Mouse (Mus musculus) CH12.LX (cell line): ENCODE measurements around the gene Hoxd4. TPM values are rescaled to one million over a fixed set of nuclear protein-coding genes. Genes with fewer than 3 reads are reported as not detected.
A peak's percentile ranks its signal among the peaks of the same experiment; 100 is the strongest.

ENCODE experiments used
- DNase-seq: peaks from one replicate; pipeline ENCODE4 v3.0.0-alpha.2; 2013; ENCODE audit errors: extremely low read depth
- H3K27ac ChIP-seq: 2 replicates; pipeline ENCODE4 v1.5.1; 2012; ENCODE audit warnings: low read depth, mild to moderate bottlenecking, control low read depth, moderate library complexity; ENCODE audit not compliant: insufficient read depth
- H3K27me3 ChIP-seq: replicated peaks from 2 replicates; pipeline ENCODE3; 2012; ENCODE audit warnings: inconsistent platforms
- H3K36me3 ChIP-seq, 2 experiments: replicated peaks in 1 of 2; 2 replicates each; pipeline versions ENCODE3 to v1.6.1; 2012; ENCODE audit warnings: inconsistent platforms in 1 of 2, low read length in 1 of 2, mild to moderate bottlenecking in 1 of 2, mixed read lengths in 1 of 2, moderate library complexity in 1 of 2; ENCODE audit not compliant: control insufficient read depth in 1 of 2, insufficient read depth in 1 of 2
- H3K4me1 ChIP-seq, 2 experiments: 2 replicates each; pipeline ENCODE4 v1.6.1; 2012; ENCODE audit warnings: inconsistent platforms in 1 of 2, moderate library complexity in 1 of 2; ENCODE audit not compliant: insufficient read depth in 2 of 2, control insufficient read depth in 1 of 2
- H3K4me2 ChIP-seq: 2 replicates; pipeline ENCODE4 v1.6.1; 2012; ENCODE audit warnings: low read depth, mild to moderate bottlenecking, control low read depth; ENCODE audit not compliant: poor library complexity, insufficient read depth, severe bottlenecking
- H3K4me3 ChIP-seq, 3 experiments: fragments of 150-350 bp in 1 of 3; sonication (generic) in 1 of 3; replicated peaks in 1 of 3; 2 replicates each; pipeline versions ENCODE3 to v1.5.1; 2011 to 2012; ENCODE audit warnings: low read depth in 2 of 3, low read length in 2 of 3, mild to moderate bottlenecking in 2 of 3, moderate library complexity in 2 of 3, control low read depth in 1 of 3, improper control_type of control experiment in 1 of 3, inconsistent platforms in 1 of 3, mixed read lengths in 1 of 3; ENCODE audit not compliant: poor library complexity in 1 of 3
- H3K79me2 ChIP-seq: replicated peaks from 2 replicates; pipeline ENCODE4 v1.6.1; 2012; ENCODE audit warnings: mild to moderate bottlenecking, moderate library complexity; ENCODE audit not compliant: control insufficient read depth, poor library complexity, insufficient read depth, severe bottlenecking; ENCODE audit errors: extremely low read depth
- H3K9ac ChIP-seq: 2 replicates; pipeline ENCODE4 v1.6.1; 2012; ENCODE audit warnings: low read depth, mild to moderate bottlenecking, control low read depth, moderate library complexity; ENCODE audit not compliant: insufficient read depth
- H3K9me3 ChIP-seq: replicated peaks from 2 replicates; pipeline ENCODE3; 2012; ENCODE audit warnings: low read length, inconsistent platforms, mixed read lengths
- CHD1 ChIP-seq: IDR thresholded peaks from 2 replicates; pipeline ENCODE4 v1.6.1; 2012; ENCODE audit warnings: low read depth, low read length, improper control_type of control experiment, inconsistent platforms
- CHD2 ChIP-seq: IDR thresholded peaks from 2 replicates; pipeline ENCODE4 v1.6.1; 2011; ENCODE audit warnings: low read length, improper control_type of control experiment
- CTCF ChIP-seq, 2 experiments: IDR thresholded peaks in 1 of 2; conservative IDR thresholded peaks in 1 of 2; 2 replicates each; pipeline ENCODE4 v1.5.1; 2011 to 2012; ENCODE audit warnings: low read depth in 2 of 2, low read length in 2 of 2, improper control_type of control experiment in 1 of 2, inconsistent platforms in 1 of 2, mild to moderate bottlenecking in 1 of 2, moderate library complexity in 1 of 2
- ETS1 ChIP-seq: conservative IDR thresholded peaks from 2 replicates; pipeline ENCODE4 v1.6.1; 2012; ENCODE audit warnings: low read depth, mild to moderate bottlenecking, inconsistent platforms, low read length, improper control_type of control experiment, moderate library complexity
- GABPA ChIP-seq: IDR thresholded peaks from 2 replicates; pipeline ENCODE4 v1.6.1; 2012; ENCODE audit warnings: low read depth, low read length, improper control_type of control experiment, inconsistent platforms; ENCODE audit not compliant: insufficient replicate concordance
- JUN ChIP-seq: IDR thresholded peaks from 2 replicates; pipeline ENCODE4 v1.6.1; 2011; ENCODE audit warnings: low read depth, mild to moderate bottlenecking, low read length, improper control_type of control experiment, moderate library complexity; ENCODE audit not compliant: insufficient read depth
- JUND ChIP-seq: conservative IDR thresholded peaks from 2 replicates; pipeline ENCODE4 v1.6.1; 2011; ENCODE audit warnings: low read depth, low read length, improper control_type of control experiment
- KAT2A ChIP-seq: IDR thresholded peaks from 2 replicates; pipeline ENCODE4 v1.6.1; 2012; ENCODE audit warnings: low read length, improper control_type of control experiment, inconsistent platforms; ENCODE audit not compliant: insufficient replicate concordance
- MAZ ChIP-seq: IDR thresholded peaks from 2 replicates; pipeline ENCODE4 v1.6.1; 2012; ENCODE audit warnings: low read depth, mild to moderate bottlenecking, inconsistent platforms, low read length, improper control_type of control experiment, moderate library complexity
- MXI1 ChIP-seq: IDR thresholded peaks from 2 replicates; pipeline ENCODE4 v1.6.1; 2011; ENCODE audit warnings: mild to moderate bottlenecking, low read depth, low read length, improper control_type of control experiment
- PAX5 ChIP-seq: IDR thresholded peaks from 2 replicates; pipeline ENCODE4 v1.6.1; 2012; ENCODE audit warnings: low read length, inconsistent platforms, mixed read lengths
- POLR2A ChIP-seq: IDR thresholded peaks from 2 replicates; pipeline ENCODE4 v1.6.1; 2011; ENCODE audit warnings: low read depth, mild to moderate bottlenecking, improper control_type of control experiment, low read length
- RAD21 ChIP-seq: IDR thresholded peaks from 2 replicates; pipeline ENCODE4 v1.6.1; 2011; ENCODE audit warnings: low read depth, mild to moderate bottlenecking, low read length, improper control_type of control experiment, moderate library complexity
- TBP ChIP-seq: conservative IDR thresholded peaks from 2 replicates; pipeline ENCODE4 v1.6.1; 2011; ENCODE audit warnings: low read depth, low read length, improper control_type of control experiment
- USF1 ChIP-seq: IDR thresholded peaks from 2 replicates; pipeline ENCODE4 v1.6.1; 2014; ENCODE audit warnings: low read depth, mild to moderate bottlenecking, inconsistent platforms, low read length, improper control_type of control experiment
- USF2 ChIP-seq: conservative IDR thresholded peaks from 2 replicates; pipeline ENCODE4 v1.6.1; 2011; ENCODE audit warnings: low read depth, low read length, improper control_type of control experiment
- ZKSCAN1 ChIP-seq: IDR thresholded peaks from 2 replicates; pipeline ENCODE4 v1.6.1; 2012; ENCODE audit warnings: low read depth, inconsistent platforms, low read length, improper control_type of control experiment, borderline replicate concordance
- ZMIZ1 ChIP-seq: IDR thresholded peaks from 2 replicates; pipeline ENCODE4 v1.6.1; 2012; ENCODE audit warnings: low read depth, mild to moderate bottlenecking, inconsistent platforms, low read length, improper control_type of control experiment
- ZNF384 ChIP-seq: IDR thresholded peaks from 2 replicates; pipeline ENCODE4 v1.6.1; 2012; ENCODE audit warnings: low read depth, low read length, improper control_type of control experiment, inconsistent platforms
- dilution Hi-C: fragments of 300-500 bp; cut with MboI; formaldehyde crosslinking; loops from 2 replicates; pipeline ENCODE4 v1.14.3; 2020; ENCODE audit warnings: low sequenced_read_pairs; ENCODE audit not compliant: extremely low pct_unique_long_range_greater_than_20kb, extremely low pct_ligation_motif_present
- in situ Hi-C: fragments of 300-500 bp; cut with MboI; formaldehyde crosslinking; loops from 3 replicates; pipeline ENCODE4 v1.14.3; 2019; ENCODE audit warnings: low sequenced_read_pairs, low pct_ligation_motif_present, low pct_unique_long_range_greater_than_20kb, mixed read lengths
- polyA plus RNA-seq: library from polyadenylated mRNA; unstranded; fragments of >175 nt; gene quantifications from 2 replicates; pipeline ENCODE4 v1.2.1, GENCODE M21; 2012; ENCODE audit warnings: low read depth; ENCODE audit not compliant: insufficient read length
- total RNA-seq, 2 experiments: library from RNA; depleted of rRNA; stranded (reverse); fragments of 300-350 nt in 1 of 2; fragments of >200 nt in 1 of 2; gene quantifications; 2 replicates each; pipeline ENCODE4 v1.2.3; 2012 to 2014

The Hoxd4 gene
- total and polyA plus RNA-seq, 3 experiments: 6.0 to 9.8 (median 6.3) TPM

GRCm38 (mm10) chr2:74703720-74704392 lies 7.9 kb upstream of the Hoxd4 start:
- DNase-seq: no peak

GRCm38 (mm10) chr2:74704393-74704998 lies 7.2 kb upstream of the Hoxd4 start, which contains the start of gene Hoxd8:
Gene Hoxd8 (plus strand): TSS chr2:74704615.
- DNase-seq: no peak
- Histone ChIP-seq H3K4me1 (no peaks in the 10 kb centered on the region; a peak in 1 of 4 replicates), H3K27me3 (peaks cover 6% of the 10 kb centered on the region), H3K4me2 (no peak within 1 kb of the TSS), H3K36me3 (no peaks in the 10 kb centered on the region), H3K9me3 (no peaks in the 10 kb centered on the region), H3K79me2 (no peaks in the 10 kb centered on the region), H3K9ac (no peak within 1 kb of the TSS), H3K4me3 (peak within 1 kb of the TSS in 1 of 3 experiments; percentile 50), H3K27ac (no peak within 1 kb of the TSS)
- dilution Hi-C loops (no loop called here), in situ Hi-C loops (loop anchor here (25.0 kb wide), 1 partner anchor 883 kb away; no protein-coding TSS in a partner anchor)
- TF ChIP-seq POLR2A (no peak), TBP (no peak), ZMIZ1 (no peak), ZKSCAN1 (no peak), PAX5 (no peak), CHD2 (no peak), JUN (no peak), ETS1 (no peak), CTCF (conservative IDR thresholded peaks at IDR 0.05 in 1 of 2, IDR thresholded peaks at IDR 0.05 in 1 of 2; ENCODE audit: low read depth in 2 of 2, low read length in 2 of 2) (no peak), USF2 (no peak), RAD21 (no peak), MAZ (no peak), CHD1 (no peak), ZNF384 (no peak), GABPA (no peak), JUND (no peak), USF1 (no peak)

More at GRCm38 (mm10) chr2:74703720-74704392, 7.9 kb upstream of the Hoxd4 start:
- Histone ChIP-seq H3K9ac (no peak overlapping the region), H3K79me2 (no peaks in the 10 kb centered on the region), H3K9me3 (no peaks in the 10 kb centered on the region), H3K4me2 (no peak overlapping the region), H3K36me3 (no peaks in the 10 kb centered on the region), H3K4me3 (no peak overlapping the region), H3K4me1 (no peaks in the 10 kb centered on the region), H3K27me3 (peaks cover 6% of the 10 kb centered on the region), H3K27ac (no peak overlapping the region)
- in situ Hi-C loops (loop anchor here (25.0 kb wide), 1 partner anchor 883 kb away; no protein-coding TSS in a partner anchor), dilution Hi-C loops (no loop called here)
- TF ChIP-seq ZMIZ1 (no peak), MXI1 (no peak), ZKSCAN1 (no peak), ZNF384 (no peak), TBP (no peak), CHD2 (no peak), KAT2A (no peak), ETS1 (no peak)
